Mouse (Mus musculus) retina, postnatal 7 days (tissue): ENCODE measurements around the gene Dnase1l2.
A peak's percentile ranks its signal among the peaks of the same experiment; 100 is the strongest.
"Not testable (repeated sequence)": the region's sequence is repeated elsewhere in the genome, so short reads cannot be mapped to it uniquely, and the experiment has no call there.

Experiments used
- DNase-seq: peaks from one replicate; pipeline ENCODE4 v3.0.0-alpha.2; 2012; ENCODE audit warnings: low read depth, low spot score

Dnase1l2 gene

GRCm38 (mm10) chr17:24472512-24472911 lies 29.6 kb upstream of the Dnase1l2 start:
- DNase-seq: no peak

GRCm38 (mm10) chr17:24470701-24471527 lies 28.0 kb upstream of the Dnase1l2 start:
- DNase-seq: no peak

- DNase-seq: peak; percentile 100
These were observed 27.2 kb upstream of the Dnase1l2 start, which contains the start of the genes E4f1 and Pgp for GRCm38 (mm10) chr17:24469910-24470602. Gene E4f1, minus strand, starts transcription at chr17:24470313. Gene Pgp, plus strand, starts transcription at chr17:24470392.

GRCm38 (mm10) chr17:24469336-24469909 lies 26.5 kb upstream of the Dnase1l2 start:
- no peak for DNase-seq

GRCm38 (mm10) chr17:24468636-24469246 lies 25.8 kb upstream of the Dnase1l2 start:
- DNase-seq: no peak

- DNase-seq: no peak
These were observed 20.6 kb upstream of the Dnase1l2 start for GRCm38 (mm10) chr17:24463374-24464133.

- DNase-seq: no peak
These were observed 20.0 kb upstream of the Dnase1l2 start for GRCm38 (mm10) chr17:24462932-24463331.

GRCm38 (mm10) chr17:24461580-24461979 lies 18.7 kb upstream of the Dnase1l2 start:
- no peak for DNase-seq

- DNase-seq: not testable (repeated sequence)
These were observed 12.8 kb upstream of the Dnase1l2 start for GRCm38 (mm10) chr17:24455523-24456206.

GRCm38 (mm10) chr17:24454756-24455522 lies 12.0 kb upstream of the Dnase1l2 start:
- peak; percentile 98 for DNase-seq

GRCm38 (mm10) chr17:24454218-24454755 lies 11.4 kb upstream of the Dnase1l2 start:
- DNase-seq: no peak

- DNase-seq: no peak
These were observed 10.5 kb upstream of the Dnase1l2 start for GRCm38 (mm10) chr17:24453372-24453771.

GRCm38 (mm10) chr17:24451220-24451619 lies 8.3 kb upstream of the Dnase1l2 start:
- DNase-seq: no peak

GRCm38 (mm10) chr17:24449507-24449906 lies 6.6 kb upstream of the Dnase1l2 start:
- DNase-seq: no peak

GRCm38 (mm10) chr17:24446590-24446989 lies 3.7 kb upstream of the Dnase1l2 start:
- no peak for DNase-seq

GRCm38 (mm10) chr17:24443409-24443808 lies 504 bp upstream of the Dnase1l2 start:
- no peak for DNase-seq

- DNase-seq: no peak
These were observed 798 bp downstream of the Dnase1l2 start for GRCm38 (mm10) chr17:24442107-24442506.

GRCm38 (mm10) chr17:24441148-24441547 lies 1.8 kb downstream of the Dnase1l2 start:
- DNase-seq: no peak

- DNase-seq: no peak
These were observed 2.5 kb downstream of the Dnase1l2 start for GRCm38 (mm10) chr17:24440377-24440776.

- peak; percentile 37 for DNase-seq
These were observed 5.9 kb downstream of the Dnase1l2 start for GRCm38 (mm10) chr17:24437016-24437415.
